Mouse (Mus musculus) T-helper 1 cell (primary cell): ENCODE measurements at regions not wholly inside any gene's neighbourhood (a gene's known extent, or its start where the extent isn't known, plus 50 kb on each side); places are given as distances from the start of the nearest gene placed in this dataset.
"Not testable (repeated sequence)": the region's sequence is repeated elsewhere in the genome, so short reads cannot be mapped to it uniquely, and the experiment has no call there.

Experiments
- in situ Hi-C: fragments of 300-600 bp; cut with MboI, MseI; formaldehyde crosslinking; loops from one replicate; pipeline ENCODE4 v1.15.1; 2025; ENCODE audit warnings: high pct_unique_total_duplicates

DNA sequence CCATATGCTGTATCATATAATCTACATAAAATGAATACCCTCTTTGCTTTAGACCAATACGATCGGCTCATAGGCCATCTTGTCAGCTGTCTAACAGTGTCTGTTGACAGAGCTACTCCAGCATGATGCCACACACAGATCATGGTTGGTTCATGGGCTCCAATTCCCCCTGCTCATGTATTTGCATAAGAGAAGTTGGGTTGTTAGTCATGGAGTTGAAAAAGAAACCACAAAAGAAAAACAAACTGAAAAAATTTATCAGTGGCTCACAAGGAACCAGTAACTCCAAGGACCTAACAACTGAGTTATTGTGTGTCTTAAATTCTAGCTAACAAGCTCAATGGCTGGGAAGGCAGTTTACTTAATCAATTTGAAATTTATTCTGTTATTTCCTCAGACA is 176.1 kb upstream of the Arhgap18 start:
- in situ Hi-C loops: no loop called here

DNA sequence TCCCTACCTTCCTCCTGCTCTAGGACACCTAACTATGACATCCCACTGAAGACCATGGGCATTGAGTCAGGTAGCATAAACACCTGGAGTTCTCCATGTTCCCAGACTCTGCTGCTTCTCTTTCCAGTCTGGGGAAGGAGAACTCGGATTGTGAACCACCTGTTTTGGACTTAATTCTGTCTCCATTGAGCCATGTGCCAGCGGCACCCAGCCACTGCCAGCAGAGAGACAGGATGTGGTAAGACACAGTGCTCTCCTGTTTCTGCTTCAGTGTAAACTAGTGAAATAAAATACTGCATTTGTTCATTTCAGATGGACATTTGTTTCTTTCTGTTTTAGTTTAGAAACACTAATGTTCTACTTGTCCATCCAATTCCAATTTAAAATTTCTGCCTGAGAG is 168.1 kb upstream of the Arhgap18 start:
- in situ Hi-C loops: no loop called here

DNA sequence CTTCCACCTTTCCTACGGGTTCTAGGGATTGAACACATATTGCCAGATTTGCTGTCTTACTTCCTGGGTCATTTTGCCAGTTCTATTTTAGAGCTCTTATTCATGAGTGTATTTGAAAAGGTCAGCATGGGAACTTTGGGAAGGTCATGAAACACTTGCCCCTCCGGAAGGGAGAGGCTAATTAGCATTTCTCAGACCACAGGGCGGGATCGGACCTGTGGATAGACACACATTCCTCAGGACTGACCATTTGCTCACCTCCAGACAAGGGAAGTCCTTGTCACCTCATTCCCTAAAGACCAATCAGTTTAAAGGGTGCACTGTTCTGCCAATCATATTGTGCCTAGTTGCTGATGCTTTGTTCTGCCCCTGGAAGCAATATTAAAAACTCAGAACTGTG is 146.1 kb upstream of the Arhgap18 start:
- in situ Hi-C loops: not testable (repeated sequence)

DNA sequence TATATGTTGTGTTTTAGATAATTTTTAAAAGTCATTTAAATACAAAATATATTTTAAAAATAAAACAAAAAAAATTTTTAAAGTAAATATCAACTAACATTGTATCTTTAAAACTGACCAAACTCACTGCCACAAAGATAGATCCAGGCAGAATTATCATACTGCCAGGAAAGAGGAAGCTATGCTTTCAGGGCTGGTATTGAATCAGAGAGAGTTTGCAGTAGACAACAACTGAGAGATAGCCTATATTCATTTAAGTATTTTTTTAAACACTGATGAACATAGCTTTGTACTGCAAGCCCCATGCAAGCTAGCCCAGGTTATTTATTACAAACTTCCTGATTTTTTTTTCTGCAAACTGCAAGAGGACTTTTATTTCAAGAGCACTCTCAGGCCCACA is 142.0 kb upstream of the Arhgap18 start:
- in situ Hi-C loops: no loop called here

DNA sequence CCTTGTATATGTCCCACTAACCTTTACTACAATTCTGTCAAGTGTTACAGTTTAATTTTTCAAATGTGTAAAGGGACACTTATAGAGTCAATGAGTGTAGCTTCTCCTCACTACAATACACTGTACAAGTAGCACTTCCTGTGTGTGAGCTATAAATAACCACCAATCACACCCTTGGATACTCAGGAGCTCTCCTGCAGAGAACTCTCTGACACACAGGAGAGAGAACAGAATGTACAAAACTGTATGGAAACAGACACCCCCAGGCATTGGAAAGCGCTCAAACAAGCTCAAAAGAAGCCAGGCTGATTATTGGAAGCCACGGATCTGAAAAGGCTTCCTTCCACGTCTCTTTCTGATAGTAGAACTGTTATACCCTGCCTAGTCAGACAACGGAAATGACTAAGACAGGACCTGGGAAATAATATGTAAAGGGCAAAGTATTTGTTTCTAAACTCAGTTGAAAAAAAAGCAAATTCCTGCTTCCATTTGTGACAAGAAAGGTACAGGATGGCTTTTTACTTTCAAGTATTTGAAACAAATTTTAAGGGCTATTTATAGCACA is 122.9 kb upstream of the Arhgap18 start:
- in situ Hi-C loops: no loop called here

DNA sequence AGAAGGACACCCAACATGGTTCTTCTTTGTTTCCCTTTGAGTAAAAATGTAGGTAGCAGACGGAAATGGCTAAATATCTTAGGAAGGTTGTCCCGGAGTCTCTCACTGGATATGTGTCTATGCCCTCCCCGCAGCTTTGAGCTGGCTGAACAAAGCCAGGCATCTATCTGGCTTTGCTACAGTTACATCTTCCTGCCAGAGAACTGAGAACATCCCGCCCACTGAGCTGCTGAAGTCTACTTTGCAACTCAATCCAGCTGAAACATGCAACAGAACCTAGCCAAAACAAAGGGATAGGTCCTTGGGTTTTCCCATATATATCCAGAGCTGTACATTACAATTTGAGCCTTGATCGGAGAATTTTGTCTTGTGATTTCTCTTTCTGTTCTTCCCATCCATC is 121.0 kb upstream of the Arhgap18 start:
- in situ Hi-C loops: no loop called here

DNA sequence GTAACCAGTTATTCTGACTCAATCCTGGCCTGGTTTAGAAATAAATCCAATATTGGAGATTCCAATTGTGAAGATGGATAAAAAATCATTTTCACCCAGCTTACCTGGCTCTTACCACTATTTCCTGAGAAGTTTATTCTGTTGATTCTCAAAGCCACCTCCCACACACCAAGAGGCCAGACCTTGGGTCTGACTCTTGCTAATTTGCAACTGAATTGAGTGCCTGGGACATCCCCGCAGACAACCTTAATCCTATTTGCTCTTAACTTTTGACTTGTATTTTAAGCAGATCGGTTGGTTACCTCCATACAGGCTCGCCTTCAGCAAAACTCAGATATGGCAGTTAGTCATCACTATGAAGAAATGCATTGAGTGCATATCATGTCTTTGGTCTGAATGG is 115.8 kb upstream of the Arhgap18 start:
- in situ Hi-C loops: no loop called here

DNA sequence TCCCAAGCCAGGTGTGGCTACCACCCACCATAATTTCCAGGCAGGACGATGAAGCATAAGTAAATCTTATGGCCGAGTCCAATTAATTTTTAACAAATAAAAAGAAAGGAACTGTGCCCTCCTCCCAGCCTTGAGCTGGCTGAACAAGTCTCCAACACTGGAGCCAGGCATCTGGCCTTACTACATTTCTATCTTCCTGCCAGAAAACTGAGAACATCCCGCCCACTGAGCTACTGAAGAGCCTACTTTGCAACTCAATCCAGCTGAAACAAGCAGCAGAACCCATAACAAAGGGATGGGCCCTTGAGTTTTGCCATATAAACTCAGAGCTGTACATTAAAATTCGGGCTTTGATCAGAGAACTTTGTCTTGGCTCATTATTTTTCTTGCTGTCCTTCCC is 115.2 kb upstream of the Arhgap18 start:
- in situ Hi-C loops: no loop called here

DNA sequence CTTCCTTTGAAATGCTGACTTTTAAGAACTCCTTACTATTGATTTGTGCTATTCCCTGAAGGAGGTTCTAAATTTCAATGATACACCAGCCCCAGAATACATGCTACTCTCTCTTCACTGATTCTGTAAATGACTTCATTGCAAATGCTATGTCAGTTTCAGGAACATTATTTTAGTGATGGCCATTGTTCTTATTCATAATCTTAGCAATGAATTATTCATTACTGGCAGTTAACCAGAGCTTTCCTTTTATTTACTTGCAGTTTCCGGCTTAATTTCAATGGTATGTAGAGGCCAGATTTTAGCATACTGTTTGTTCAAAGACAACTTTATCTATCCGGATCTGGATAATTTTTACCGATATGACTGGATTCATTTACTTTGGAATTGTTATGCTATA is 114.1 kb upstream of the Arhgap18 start:
- in situ Hi-C loops: no loop called here

DNA sequence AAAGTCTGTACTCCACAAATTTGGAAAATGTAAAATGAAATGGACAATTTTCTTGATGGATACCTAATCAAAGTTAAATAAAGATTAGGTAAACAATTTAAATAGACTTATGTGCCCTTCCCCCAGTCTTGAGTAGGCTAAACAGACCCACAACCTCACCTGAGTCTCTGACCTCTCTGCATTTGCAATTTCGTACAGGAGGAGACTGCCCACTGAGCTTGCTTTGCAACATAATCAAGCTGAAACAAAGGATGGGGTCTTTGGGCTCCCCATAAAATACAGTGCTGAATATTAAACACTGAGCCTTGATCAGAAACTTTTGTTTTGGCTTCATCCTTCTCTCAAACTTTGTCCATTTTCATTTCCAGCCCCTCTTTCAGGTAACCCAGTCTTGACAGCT is 100.1 kb upstream of the Arhgap18 start:
- in situ Hi-C loops: no loop called here

DNA sequence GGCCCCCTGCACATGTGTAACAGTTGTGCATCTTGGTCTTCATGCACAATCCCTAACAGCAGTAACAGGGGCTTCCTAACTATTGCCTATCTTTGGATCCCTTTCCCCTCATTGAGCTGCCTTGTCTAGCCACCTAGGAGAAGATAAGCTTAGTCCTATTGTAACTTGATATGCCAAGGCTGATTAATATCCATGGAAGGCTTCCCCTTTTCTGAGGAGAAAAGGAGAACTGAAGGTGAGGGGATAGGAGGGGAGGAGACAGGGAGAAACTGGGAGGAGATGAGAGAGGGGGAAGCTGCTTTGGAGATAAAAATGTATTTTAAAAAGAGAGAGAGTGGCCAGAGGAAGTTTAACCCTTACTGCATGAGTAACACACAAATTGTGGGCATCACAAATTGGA is 89.0 kb upstream of the Arhgap18 start:
- in situ Hi-C loops: no loop called here

DNA sequence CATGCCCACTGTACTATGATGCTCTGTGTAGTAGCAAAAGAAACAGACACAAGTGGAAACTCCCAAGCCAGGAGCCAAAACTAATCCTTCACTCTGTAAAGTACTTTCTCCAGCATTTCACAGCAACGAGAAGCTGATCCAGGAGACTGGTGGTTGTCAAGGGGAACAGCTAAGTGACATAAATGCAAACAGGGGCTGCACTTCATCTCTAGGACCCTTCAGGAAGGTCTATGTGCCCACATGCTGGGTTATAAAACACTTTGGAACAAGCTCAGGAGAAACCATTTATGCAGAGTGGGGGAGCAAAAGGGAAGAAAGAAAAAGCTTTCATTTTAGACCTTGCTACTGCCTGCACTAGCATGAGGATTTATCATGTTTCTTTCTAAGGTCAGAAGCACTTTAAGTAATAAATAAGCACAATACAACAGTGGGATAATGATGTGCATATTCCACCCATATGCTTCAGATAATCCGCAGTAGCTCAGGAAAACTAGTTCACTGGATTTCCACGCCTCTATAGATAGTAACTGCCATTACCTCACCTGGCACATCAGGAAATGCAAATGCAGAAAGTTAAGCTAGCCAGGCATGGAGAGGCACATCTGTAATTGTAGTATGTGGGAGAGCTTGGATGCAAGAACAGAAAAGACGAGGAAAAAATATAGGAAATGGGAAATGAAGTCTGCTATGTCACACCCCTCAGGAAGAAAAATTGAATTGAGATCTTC is 73.6 kb upstream of the Arhgap18 start:
- in situ Hi-C loops: no loop called here

DNA sequence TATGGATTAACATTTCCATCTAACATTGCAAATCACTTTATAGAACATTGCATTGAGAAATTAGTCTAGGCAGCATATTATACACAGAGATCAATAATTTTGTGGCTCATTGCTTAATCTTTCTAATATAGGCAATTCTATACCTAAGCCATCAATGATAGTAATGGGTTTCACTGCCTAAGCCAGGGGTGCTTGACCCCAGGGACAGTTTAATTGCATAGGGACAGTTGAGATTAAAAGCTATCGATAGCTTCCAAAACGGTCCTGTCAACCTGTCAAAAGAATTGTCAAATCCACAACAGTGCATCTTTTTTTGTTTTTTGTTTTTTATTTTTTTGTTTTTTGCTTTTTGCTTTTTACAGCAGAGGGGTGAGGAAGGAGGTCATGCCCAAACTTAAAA is 58.5 kb upstream of the Arhgap18 start:
- in situ Hi-C loops: no loop called here

DNA sequence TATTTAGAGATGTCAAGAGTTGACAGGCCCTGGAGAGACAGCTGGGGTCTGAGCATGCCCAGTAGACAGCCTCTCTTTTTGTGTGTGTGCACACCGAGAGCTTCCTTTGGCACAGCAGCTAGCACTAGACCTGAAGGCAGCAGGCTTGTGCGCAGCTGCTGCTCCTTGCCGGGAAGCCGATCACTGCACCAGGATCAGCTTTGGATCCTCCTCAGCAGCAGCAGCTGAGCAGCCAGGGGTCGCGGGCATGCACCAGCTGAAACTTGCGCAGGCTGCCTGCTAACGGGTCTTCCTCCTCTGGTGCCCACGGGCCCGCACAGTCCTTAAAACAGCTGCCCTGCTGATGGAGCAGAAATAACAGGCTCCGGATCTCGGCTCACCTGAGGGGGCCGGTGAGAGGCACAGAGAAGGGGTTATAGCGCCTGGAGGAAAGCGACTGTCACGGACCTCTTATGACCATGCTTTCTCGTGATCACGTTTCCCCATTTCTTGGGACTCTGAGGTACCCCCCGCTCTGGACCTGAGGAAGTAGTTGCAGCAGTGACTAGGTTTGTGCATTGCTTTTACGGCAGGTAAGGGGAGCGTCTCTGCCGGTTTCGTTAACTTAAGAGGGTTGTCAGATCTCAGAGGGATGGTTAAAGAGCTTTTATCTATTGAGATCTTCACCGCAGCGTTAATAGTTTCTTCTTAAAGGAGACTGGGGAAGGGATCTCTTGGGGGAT is 57.8 kb upstream of the Arhgap18 start:
- in situ Hi-C loops: no loop called here
